Mouse (Mus musculus) heart, postnatal 0 days (tissue): Measurements from ENCODE around the gene Pglyrp4.

Experiments used
- CTCF ChIP-seq: IDR thresholded peaks from 2 replicates; pipeline ENCODE4 v1.5.1; 2016; ENCODE audit warnings: antibody characterized with exemption, control low read depth, low read depth
- EP300 ChIP-seq: IDR thresholded peaks from 2 replicates; pipeline ENCODE4 v1.6.1; 2016; ENCODE audit warnings: antibody characterized with exemption, low read depth

DNA sequence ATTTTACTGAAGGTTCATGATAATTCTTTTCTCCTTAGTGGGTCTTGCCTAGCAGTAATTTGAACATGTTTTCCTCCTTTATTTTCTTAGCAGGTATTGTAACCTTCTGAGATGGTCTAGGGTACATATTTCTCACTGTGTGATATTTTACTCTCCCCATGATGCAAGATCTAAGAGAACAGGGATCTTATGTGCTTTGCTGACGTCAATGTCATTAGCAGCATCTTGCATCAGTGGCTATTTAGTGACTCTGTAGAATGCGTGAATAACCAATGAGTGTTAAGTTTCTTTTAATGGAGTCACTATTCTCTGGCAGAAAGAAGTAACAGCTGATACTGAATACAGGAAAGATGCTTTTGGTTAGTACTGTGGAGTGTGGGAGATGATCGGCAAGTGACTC is 42.8 kb upstream of the Pglyrp4 start:
- no peak for TF ChIP-seq EP300
- TF ChIP-seq CTCF = no peak
